Mouse (Mus musculus) midbrain, embryonic 10.5 days (tissue): ENCODE measurements at regions not wholly inside any gene's neighbourhood (a gene's known extent, or its start where the extent isn't known, plus 50 kb on each side); places are given as distances from the start of the nearest gene placed in this dataset.
"Not testable (repeated sequence)": the region's sequence is repeated elsewhere in the genome, so short reads cannot be mapped to it uniquely, and the experiment has no call there.

Experiments
- DNase-seq: peaks from one replicate; pipeline ENCODE4 v3.0.0-alpha.2; 2017; ENCODE audit warnings: low spot score
- H3K27ac ChIP-seq: fragments of 300-500 bp; sonication (generic); replicated peaks from 2 replicates; pipeline ENCODE4 v1.5.1; 2016; ENCODE audit warnings: mild to moderate bottlenecking
- H3K27me3 ChIP-seq: fragments of 300-500 bp; sonication (generic); 2 replicates; pipeline ENCODE4 v1.6.1; 2016; ENCODE audit warnings: low read depth, mild to moderate bottlenecking; ENCODE audit not compliant: poor library complexity, severe bottlenecking
- H3K36me3 ChIP-seq: fragments of 300-500 bp; sonication (generic); 2 replicates; pipeline ENCODE4 v1.6.1; 2016; ENCODE audit warnings: mild to moderate bottlenecking, moderate library complexity
- H3K4me1 ChIP-seq: fragments of 300-500 bp; sonication (generic); 2 replicates; pipeline ENCODE4 v1.6.1; 2016
- H3K4me3 ChIP-seq: fragments of 300-500 bp; sonication (generic); 2 replicates; pipeline ENCODE4 v1.5.1; 2016; ENCODE audit warnings: mild to moderate bottlenecking, moderate library complexity
- H3K9me3 ChIP-seq: fragments of 300-500 bp; sonication (generic); replicated peaks from 2 replicates; pipeline ENCODE4 v1.6.1; 2016; ENCODE audit warnings: mild to moderate bottlenecking
- WGBS: fragments of 180-500 bp; shearing (Covaris S2); methylation state at CpG from one replicate; pipeline ENCODE4 v1.1.7; 2016; 5-methylcytosine and 5-hydroxymethylcytosine counted together

DNA sequence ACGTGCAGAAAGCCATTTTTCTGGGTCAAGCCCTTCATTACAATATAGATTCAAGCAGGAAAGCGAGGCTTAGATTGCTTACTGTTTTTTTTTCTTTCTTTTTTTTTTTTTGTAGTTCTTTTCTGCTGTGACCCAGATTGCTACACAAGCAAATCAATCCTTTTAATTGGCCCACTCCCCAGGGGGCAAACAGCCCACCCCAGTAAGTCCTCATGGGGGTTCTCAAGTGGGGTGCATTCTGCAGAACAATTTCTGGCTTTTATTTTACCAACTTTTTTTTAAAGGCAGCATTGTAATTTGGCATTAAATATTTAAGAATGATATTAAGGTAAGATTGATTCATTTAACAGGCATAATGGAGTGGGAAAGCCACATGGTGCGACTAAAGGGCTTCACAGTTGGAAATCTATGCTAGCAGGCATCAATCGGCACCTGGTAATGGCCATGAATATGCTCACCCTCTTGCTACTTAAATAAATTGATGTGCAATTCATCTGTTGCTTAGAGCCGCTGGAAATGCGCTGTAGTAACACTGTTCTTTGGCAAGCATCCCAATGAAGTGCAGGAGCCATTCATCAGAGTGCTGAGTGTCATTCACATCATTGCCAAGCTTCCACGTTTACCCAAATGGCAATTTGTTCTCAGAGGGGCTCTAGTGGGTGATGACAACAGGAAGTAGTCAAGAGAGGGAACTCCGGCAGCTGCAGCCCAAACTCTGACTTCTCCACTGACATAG, 236.3 kb upstream of the Arhgap42 start:
- Histone ChIP-seq H3K9me3 (no peaks in the 10 kb centered on the region), H3K27me3 (no peaks in the 10 kb centered on the region), H3K4me3 (no peak overlapping the region), H3K4me1 (no peaks in the 10 kb centered on the region), H3K36me3 (no peaks in the 10 kb centered on the region), H3K27ac (no peak overlapping the region)
- no peak for DNase-seq
- 70% methylated on average over 8 of the region's 8 CpGs for WGBS

- H3K36me3 ChIP-seq: no peaks in the 10 kb centered on the region
- H3K27me3 ChIP-seq: no peaks in the 10 kb centered on the region
- DNase-seq: no peak
- WGBS: 81% methylated on average over 1 of the region's 1 CpGs
- no peaks in the 10 kb centered on the region for H3K4me1 ChIP-seq
- H3K4me3 ChIP-seq: no peak overlapping the region
- H3K9me3 ChIP-seq: peaks cover 5% of the 10 kb centered on the region; the same call in 1 of the 2 replicates
- no peak overlapping the region for H3K27ac ChIP-seq
Measured at GRCm38 (mm10) chr9:9444213-9444612, 205.3 kb upstream of the Arhgap42 start.

GRCm38 (mm10) chr9:9420326-9420725, 181.4 kb upstream of the Arhgap42 start:
- no peaks in the 10 kb centered on the region for H3K36me3 ChIP-seq
- no peak overlapping the region for H3K4me3 ChIP-seq
- no peak overlapping the region for H3K27ac ChIP-seq
- H3K27me3 ChIP-seq: no peaks in the 10 kb centered on the region
- no peaks in the 10 kb centered on the region for H3K4me1 ChIP-seq
- no peaks in the 10 kb centered on the region for H3K9me3 ChIP-seq
- WGBS: 88% methylated on average over 2 of the region's 2 CpGs
- no peak for DNase-seq

- no peaks in the 10 kb centered on the region for H3K36me3 ChIP-seq
- H3K9me3 ChIP-seq: no peaks in the 10 kb centered on the region
- no peaks in the 10 kb centered on the region for H3K27me3 ChIP-seq
- no peak overlapping the region for H3K4me3 ChIP-seq
- no peak overlapping the region for H3K27ac ChIP-seq
- WGBS: 78% methylated on average over 3 of the region's 3 CpGs
- DNase-seq: no peak
- H3K4me1 ChIP-seq: no peaks in the 10 kb centered on the region
Measured at GRCm38 (mm10) chr9:9412460-9413181, 173.7 kb upstream of the Arhgap42 start.

- H3K4me1 ChIP-seq, H3K9me3 ChIP-seq, H3K27me3 ChIP-seq, H3K36me3 ChIP-seq, H3K27ac ChIP-seq, H3K4me3 ChIP-seq, DNase-seq: not testable (repeated sequence)
- WGBS: 81% methylated on average over 4 of the region's 4 CpGs
Measured at GRCm38 (mm10) chr9:9394190-9394589, 155.3 kb upstream of the Arhgap42 start.

GRCm38 (mm10) chr9:9376650-9377189, 137.8 kb upstream of the Arhgap42 start:
- H3K4me3 ChIP-seq: no peak overlapping the region
- H3K4me1 ChIP-seq: no peaks in the 10 kb centered on the region
- no peaks in the 10 kb centered on the region for H3K9me3 ChIP-seq
- 89% methylated on average over 2 of the region's 2 CpGs for WGBS
- DNase-seq: no peak
- no peaks in the 10 kb centered on the region for H3K36me3 ChIP-seq
- no peaks in the 10 kb centered on the region for H3K27me3 ChIP-seq
- no peak overlapping the region for H3K27ac ChIP-seq

DNA sequence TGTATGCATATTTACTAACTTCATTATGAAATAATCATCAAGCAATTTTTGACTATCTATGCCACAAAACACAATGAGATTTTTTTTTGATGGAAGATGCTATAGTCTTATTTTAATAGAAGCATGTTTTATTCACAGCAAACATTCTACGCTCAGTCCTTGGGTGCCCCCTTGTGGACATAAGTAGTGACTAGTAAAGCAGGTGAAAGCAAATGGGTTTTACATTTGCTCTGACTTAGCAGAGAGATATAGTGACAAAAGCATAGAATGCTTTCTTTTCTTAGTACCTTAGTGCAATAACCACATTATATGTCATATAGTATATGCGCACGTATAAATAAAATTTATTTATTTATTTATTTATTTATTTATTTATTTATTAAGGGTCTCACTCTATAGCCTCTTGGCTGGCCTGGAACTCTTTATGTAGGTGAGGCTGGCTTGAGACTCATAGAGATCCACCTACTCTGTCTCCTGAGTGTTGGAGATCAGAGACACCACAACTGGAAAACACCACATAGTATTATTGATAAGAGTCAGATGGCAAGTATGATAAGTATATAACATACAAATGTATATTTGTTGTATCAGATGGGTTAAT, 136.5 kb upstream of the Arhgap42 start:
- 23% methylated on average over 3 of the region's 3 CpGs for WGBS
- DNase-seq: peak; percentile 40
- no peaks in the 10 kb centered on the region for H3K4me1 ChIP-seq
- H3K9me3 ChIP-seq: no peaks in the 10 kb centered on the region
- no peaks in the 10 kb centered on the region for H3K36me3 ChIP-seq
- no peak overlapping the region for H3K27ac ChIP-seq
- H3K27me3 ChIP-seq: no peaks in the 10 kb centered on the region
- no peak overlapping the region for H3K4me3 ChIP-seq

- no peak for DNase-seq
- WGBS: 52% methylated on average over 1 of the region's 1 CpGs
- no peak overlapping the region for H3K4me3 ChIP-seq
- no peaks in the 10 kb centered on the region for H3K27me3 ChIP-seq
- H3K27ac ChIP-seq: no peak overlapping the region
- no peaks in the 10 kb centered on the region for H3K36me3 ChIP-seq
- H3K4me1 ChIP-seq: no peaks in the 10 kb centered on the region
- H3K9me3 ChIP-seq: no peaks in the 10 kb centered on the region
Measured at GRCm38 (mm10) chr9:9372594-9372993, 133.7 kb upstream of the Arhgap42 start.

- Histone ChIP-seq H3K27ac (no peak overlapping the region), H3K4me1 (no peaks in the 10 kb centered on the region), H3K9me3 (no peaks in the 10 kb centered on the region), H3K4me3 (no peak overlapping the region), H3K27me3 (no peaks in the 10 kb centered on the region), H3K36me3 (no peaks in the 10 kb centered on the region)
- no peak for DNase-seq
- WGBS: 93% methylated on average over 1 of the region's 1 CpGs
Measured at GRCm38 (mm10) chr9:9368731-9369130, 129.8 kb upstream of the Arhgap42 start.

GRCm38 (mm10) chr9:9342456-9343185, 103.7 kb upstream of the Arhgap42 start:
- 70% methylated on average over 1 of the region's 1 CpGs for WGBS
- H3K4me3 ChIP-seq: no peak overlapping the region
- no peak for DNase-seq

GRCm38 (mm10) chr9:9318624-9319023, 79.7 kb upstream of the Arhgap42 start:
- no peaks in the 10 kb centered on the region for H3K4me1 ChIP-seq
- no peaks in the 10 kb centered on the region for H3K27me3 ChIP-seq
- no peak overlapping the region for H3K4me3 ChIP-seq
- 80% methylated on average over 1 of the region's 1 CpGs for WGBS
- DNase-seq: no peak
- no peak overlapping the region for H3K27ac ChIP-seq
- H3K36me3 ChIP-seq: no peaks in the 10 kb centered on the region
- H3K9me3 ChIP-seq: no peaks in the 10 kb centered on the region

More at GRCm38 (mm10) chr9:9342456-9343185, 103.7 kb upstream of the Arhgap42 start:
- no peaks in the 10 kb centered on the region for H3K36me3 ChIP-seq
- H3K4me1 ChIP-seq: no peaks in the 10 kb centered on the region
- no peaks in the 10 kb centered on the region for H3K9me3 ChIP-seq
- H3K27me3 ChIP-seq: no peaks in the 10 kb centered on the region
- no peak overlapping the region for H3K27ac ChIP-seq

DNA sequence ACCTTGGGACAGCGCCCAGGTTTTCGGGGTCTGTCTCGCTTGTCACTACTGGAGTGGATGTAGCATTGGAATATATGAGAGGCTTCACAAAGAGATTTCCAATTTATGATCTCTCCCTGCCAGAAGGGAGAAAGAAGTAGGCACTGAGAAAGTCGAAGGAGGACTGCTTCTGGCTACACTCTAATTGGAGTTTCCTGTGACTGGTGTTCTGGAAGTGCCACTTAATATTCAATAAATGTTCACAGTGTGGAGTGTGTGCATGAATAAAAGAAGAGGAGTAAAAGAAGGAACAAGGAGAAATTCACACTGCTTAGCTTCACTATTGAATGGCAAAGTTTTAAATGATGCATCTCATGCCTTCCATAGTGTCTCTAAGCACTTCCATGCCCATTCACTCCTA, 77.1 kb upstream of the Arhgap42 start:
- WGBS: 93% methylated on average over 4 of the region's 4 CpGs
- H3K4me1 ChIP-seq: peaks cover 8% of the 10 kb centered on the region
- H3K4me3 ChIP-seq: no peak overlapping the region
- H3K36me3 ChIP-seq: no peaks in the 10 kb centered on the region
- H3K9me3 ChIP-seq: no peaks in the 10 kb centered on the region
- DNase-seq: no peak
- H3K27me3 ChIP-seq: no peaks in the 10 kb centered on the region
- H3K27ac ChIP-seq: no peak overlapping the region
